Comparison of ENCODE assay signal across 30 mouse cellular contexts in the genomic region with DNA sequence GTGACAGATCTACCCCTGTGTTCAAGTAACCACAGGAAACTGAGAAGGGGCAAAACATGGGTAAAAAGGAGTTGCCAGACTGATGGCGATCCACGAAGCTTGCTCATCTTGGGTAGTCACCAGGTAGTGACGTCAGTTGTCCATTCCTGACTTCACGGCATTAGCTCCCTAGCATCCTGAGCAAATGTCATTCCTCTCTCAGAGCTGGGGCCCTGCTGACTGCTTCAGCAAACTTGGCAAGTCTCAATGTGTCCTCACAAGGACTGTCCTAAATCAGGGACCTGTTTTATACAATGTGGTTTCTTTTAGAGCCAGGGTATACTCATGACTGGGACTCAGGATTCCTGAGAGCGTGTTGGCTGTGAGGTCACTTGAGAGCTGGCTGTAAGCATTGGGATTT.
DNase-seq lines count a peak whose midpoint lies in the region; ATAC-seq lines count a peak whose summit lies in the region.
"Had no signal": no experiment of that assay in that cellular context is flagged by ENCODE, and none has a peak within 500 bp of the region (broad histone marks: within the 10 kb centered on the region; RNA-seq: fewer than 3 reads in every experiment).

No protein-coding gene starts in this region.

- no peak overlapping the region for H3K4me3 ChIP-seq in midbrain, embryonic 10.5 days
- no peak overlapping the region for H3K4me3 ChIP-seq in liver, embryonic 11.5 days (ENCODE audit: low read depth, low read length)
- H3K4me3 ChIP-seq: embryonic facial prominence, embryonic 10.5 days; embryonic facial prominence, embryonic 13.5 days; erythroblast, embryonic 14.5 days; forebrain, embryonic 12.5 days; forebrain, embryonic 15.5 days; heart, embryonic 12.5 days; heart, embryonic 15.5 days had no signal

- peaks cover 3% of the 10 kb centered on the region for H3K4me1 ChIP-seq in midbrain, embryonic 10.5 days
- H3K4me1 ChIP-seq in liver, embryonic 11.5 days (replicated peaks; ENCODE audit: control insufficient read depth, insufficient read depth, low read length) = no peaks in the 10 kb centered on the region
- H3K4me1 ChIP-seq: embryonic facial prominence, embryonic 10.5 days; embryonic facial prominence, embryonic 13.5 days; forebrain, embryonic 15.5 days; heart, embryonic 12.5 days; heart, embryonic 15.5 days had no signal

- H3K9me3 ChIP-seq in midbrain, embryonic 10.5 days (replicated peaks) = no peaks in the 10 kb centered on the region
- no peaks in the 10 kb centered on the region for H3K9me3 ChIP-seq in liver, embryonic 11.5 days (ENCODE audit: control insufficient read depth, low read length)
- H3K9me3 ChIP-seq: embryonic facial prominence, embryonic 10.5 days; embryonic facial prominence, embryonic 13.5 days; forebrain, embryonic 12.5 days; forebrain, embryonic 15.5 days; heart, embryonic 12.5 days; heart, embryonic 15.5 days had no signal

- no peak overlapping the region for H3K4me2 ChIP-seq in liver, embryonic 11.5 days
- H3K4me2 ChIP-seq: embryonic facial prominence, embryonic 13.5 days; forebrain, embryonic 12.5 days; forebrain, embryonic 15.5 days; heart, embryonic 12.5 days; heart, embryonic 15.5 days; hindbrain, embryonic 14.5 days had no signal

- DNase-seq in cerebellum, postnatal 4 days (ENCODE audit: low spot score in 2 of 2) = no peak
- peak; percentile 28 for DNase-seq in cerebellum, adult 8-10 months
- peak; percentile 11 to 18 for DNase-seq in cerebellum, postnatal 10 days
- DNase-seq in cerebellum, postnatal 36 days = peak; percentile 24 to 47
- DNase-seq in midbrain, embryonic 10.5 days (ENCODE audit: low spot score) = no peak
- no peak for DNase-seq in heart, postnatal 36 days
- DNase-seq in liver, embryonic 11.5 days (ENCODE audit: low spot score) = no peak
- DNase-seq: adrenal gland, adult 2 months; adrenal gland, postnatal 14 days; embryo, embryonic 11 days; gastrocnemius, postnatal 25 days; heart, adult 18-20 months; heart, postnatal 10 days; heart, postnatal 4 days; kidney, adult 18-20 months had no signal

- intact Hi-C loops in heart, postnatal 36 days (cut with DNase I) = no loop called here

- 0 out of 2 replicates have a peak, but pooled peaks have one; percentile 17 for ATAC-seq in cerebellum, adult (ENCODE audit: insufficient number of reproducible peaks, low FRiP score, low TSS enrichment)
- no peak for ATAC-seq in liver, embryonic 11.5 days (replicated peaks; ENCODE audit: low FRiP score)
- ATAC-seq: forebrain, embryonic 15.5 days; hindbrain, postnatal 0 days; inflammation-experienced regulatory T-cells, adult 6 months; intestine, embryonic 16.5 days; Patski had no signal

- H3K36me3 ChIP-seq in midbrain, embryonic 10.5 days = no peaks in the 10 kb centered on the region
- H3K36me3 ChIP-seq in liver, embryonic 11.5 days (ENCODE audit: control insufficient read depth, insufficient read depth, low read length) = no peaks in the 10 kb centered on the region
- H3K36me3 ChIP-seq: embryonic facial prominence, embryonic 10.5 days; embryonic facial prominence, embryonic 13.5 days; forebrain, embryonic 12.5 days; forebrain, embryonic 15.5 days; G1E; heart, embryonic 12.5 days; heart, embryonic 15.5 days had no signal

- H3K9ac ChIP-seq in liver, embryonic 11.5 days (ENCODE audit: low read depth, low read length) = no peak overlapping the region
- H3K9ac ChIP-seq: embryonic facial prominence, embryonic 13.5 days; forebrain, embryonic 12.5 days; forebrain, embryonic 15.5 days; heart, embryonic 12.5 days; heart, embryonic 15.5 days; hindbrain, embryonic 14.5 days had no signal

- WGBS in midbrain, embryonic 10.5 days = 92% methylated on average over 5 of the region's 5 CpGs
- 94% methylated on average over 5 of the region's 5 CpGs for WGBS in liver, embryonic 11.5 days

- H3K27ac ChIP-seq in midbrain, embryonic 10.5 days (replicated peaks) = no peak overlapping the region
- no peak overlapping the region for H3K27ac ChIP-seq in liver, embryonic 11.5 days (ENCODE audit: low read depth, low read length)
- H3K27ac ChIP-seq: embryonic facial prominence, embryonic 10.5 days; embryonic facial prominence, embryonic 13.5 days; forebrain, embryonic 12.5 days; forebrain, embryonic 15.5 days; heart, embryonic 15.5 days; hindbrain, embryonic 14.5 days; hindbrain, postnatal 0 days had no signal

- H3K27me3 ChIP-seq in midbrain, embryonic 10.5 days (ENCODE audit: low read depth, poor library complexity, severe bottlenecking) = peaks cover 7% of the 10 kb centered on the region
- 0 out of 2 replicates have a peak, but pooled peaks cover 3% of the 10 kb centered on the region for H3K27me3 ChIP-seq in liver, embryonic 11.5 days (replicated peaks; ENCODE audit: control insufficient read depth, insufficient read depth, low read length)
- H3K27me3 ChIP-seq: CH12.LX; forebrain, embryonic 15.5 days; Patski had no signal

Comparison
In these comparisons a context has a peak if more than half of its experiments do, and no peak if none do; other contexts are left out.
1. DNase-seq: peak in cerebellum, adult 8-10 months (single experiment), cerebellum, postnatal 10 days (2 of 2) and cerebellum, postnatal 36 days (2 of 2); none in cerebellum, postnatal 4 days (0 of 2), midbrain, embryonic 10.5 days (single experiment), heart, postnatal 36 days (0 of 2) and liver, embryonic 11.5 days (single experiment).